Mouse (Mus musculus): ENCODE measurements around the gene Ttc21a. TPM values are rescaled to one million over a fixed set of nuclear protein-coding genes. Genes with fewer than 3 reads are reported as not detected.

The Ttc21a gene
- polyA plus RNA-seq, 1 experiment = 11.4 TPM

- no peak for DNase-seq
- 44% methylated on average over 14 of the region's 14 CpGs for WGBS
- peaks cover 17% of the 10 kb centered on the region for H3K4me1 ChIP-seq (ENCODE audit: control insufficient read depth, insufficient read depth, low read length)
- H3K4me3 ChIP-seq (replicated peaks; ENCODE audit: extremely low read depth, low read depth, low read length) = peak within 1 kb of the TSS; percentile 99
- TF ChIP-seq CTCF (IDR thresholded peaks at IDR 0.05; ENCODE audit: insufficient read depth, low read length) (no peak), POLR2A (IDR thresholded peaks at IDR 0.05; ENCODE audit: borderline replicate concordance, extremely low read depth, low read depth, low read length) (no peak)
Measured at GRCm38 (mm10) chr9:119984536-119985011, 47.2 kb downstream of the Ttc21a start, which contains the start of gene Csrnp1. Gene Csrnp1 (minus strand): TSS chr9:119984658.

- DNase-seq = no peak
- peaks cover 7% of the 10 kb centered on the region for H3K4me1 ChIP-seq (ENCODE audit: control insufficient read depth, insufficient read depth, low read length)
- 81% methylated on average over 10 of the region's 10 CpGs for WGBS
- H3K4me3 ChIP-seq (replicated peaks; ENCODE audit: extremely low read depth, low read depth, low read length) = no peak overlapping the region
- TF ChIP-seq POLR2A (IDR thresholded peaks at IDR 0.05; ENCODE audit: borderline replicate concordance, extremely low read depth, low read depth, low read length) (no peak), CTCF (IDR thresholded peaks at IDR 0.05; ENCODE audit: insufficient read depth, low read length) (no peak)
Measured at GRCm38 (mm10) chr9:119985881-119986574, 48.6 kb downstream of the Ttc21a start.

DNA sequence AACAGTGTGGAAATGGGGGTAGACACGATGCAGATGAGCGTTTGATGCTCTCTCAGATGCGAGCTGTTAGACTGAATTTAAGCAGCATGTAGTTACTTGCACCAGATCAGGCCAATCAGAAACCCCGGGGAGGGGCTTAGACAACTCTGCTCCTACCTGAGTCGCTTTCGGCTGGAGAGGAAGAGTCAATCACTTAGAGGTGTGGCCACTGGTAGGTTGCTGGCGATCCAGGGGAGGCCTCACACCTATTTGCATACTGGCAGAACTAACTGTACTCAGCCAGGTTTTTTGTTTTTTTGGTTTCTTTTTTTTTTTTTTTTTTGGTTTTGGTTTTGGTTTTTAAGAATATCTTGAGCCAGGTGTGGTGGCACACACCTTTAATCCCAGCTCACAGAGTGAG, 50.9 kb downstream of the Ttc21a start:
- TF ChIP-seq POLR2A (IDR thresholded peaks at IDR 0.05; ENCODE audit: borderline replicate concordance, extremely low read depth, low read depth, low read length) (no peak), CTCF (IDR thresholded peaks at IDR 0.05; ENCODE audit: insufficient read depth, low read length) (no peak)
- 61% methylated on average over 7 of the region's 7 CpGs for WGBS
- no peak overlapping the region for H3K4me3 ChIP-seq (replicated peaks; ENCODE audit: extremely low read depth, low read depth, low read length)
- DNase-seq = no peak
- peaks cover 2% of the 10 kb centered on the region; the same call in 1 of the 2 replicates for H3K4me1 ChIP-seq (ENCODE audit: control insufficient read depth, insufficient read depth, low read length)

- no peak for TF ChIP-seq CTCF (IDR thresholded peaks at IDR 0.05; ENCODE audit: insufficient read depth, low read length)
- TF ChIP-seq POLR2A (IDR thresholded peaks at IDR 0.05; ENCODE audit: borderline replicate concordance, extremely low read depth, low read depth, low read length) = no peak
- WGBS = 58% methylated on average over 5 of the region's 5 CpGs
- no peak for DNase-seq
- H3K4me3 ChIP-seq (replicated peaks; ENCODE audit: extremely low read depth, low read depth, low read length) = no peak overlapping the region
- no peaks in the 10 kb centered on the region for H3K4me1 ChIP-seq (ENCODE audit: control insufficient read depth, insufficient read depth, low read length)
Measured at GRCm38 (mm10) chr9:119991310-119991709, 53.9 kb downstream of the Ttc21a start.

DNA sequence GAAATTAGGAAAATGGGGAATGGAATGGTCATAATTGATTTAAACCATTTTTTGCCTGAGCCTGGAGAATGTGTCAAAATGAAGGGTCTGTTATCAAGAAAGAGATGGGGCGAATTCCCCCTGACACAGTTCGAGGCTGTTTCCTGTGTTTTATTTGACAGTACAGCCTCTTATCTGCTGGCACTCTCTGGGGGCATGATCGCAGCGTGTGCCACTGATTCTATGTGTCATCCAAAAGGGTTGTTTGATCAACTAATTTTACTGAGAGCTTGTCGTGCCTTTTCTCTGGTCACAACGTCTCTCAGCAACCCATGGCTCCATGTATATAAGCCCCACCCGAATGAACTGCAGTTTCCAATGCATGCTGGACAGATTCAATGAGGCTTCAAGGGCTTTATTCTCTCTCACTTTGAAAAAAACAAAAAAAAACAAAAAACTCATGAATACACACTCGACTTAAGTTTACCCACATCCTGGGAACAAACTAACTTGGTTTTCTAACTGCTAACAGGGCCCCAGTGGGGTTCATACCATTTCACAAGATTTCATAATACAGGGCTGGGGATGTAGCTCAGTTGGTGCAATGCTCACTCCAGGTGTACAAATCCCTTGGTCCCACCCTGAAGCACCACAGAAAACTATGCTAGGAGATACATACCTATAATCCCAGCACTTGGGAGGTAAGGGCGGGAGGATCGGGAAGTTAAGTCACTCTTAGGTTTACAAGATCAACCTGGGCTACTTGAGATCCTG, 55.9 kb downstream of the Ttc21a start:
- WGBS = 63% methylated on average over 10 of the region's 10 CpGs
- H3K4me1 ChIP-seq (ENCODE audit: control insufficient read depth, insufficient read depth, low read length) = no peaks in the 10 kb centered on the region

GRCm38 (mm10) chr9:119994207-119994606, 56.8 kb downstream of the Ttc21a start:
- 56% methylated on average over 7 of the region's 7 CpGs for WGBS
- DNase-seq = no peak
- TF ChIP-seq CTCF (IDR thresholded peaks at IDR 0.05; ENCODE audit: insufficient read depth, low read length) (no peak), POLR2A (IDR thresholded peaks at IDR 0.05; ENCODE audit: borderline replicate concordance, extremely low read depth, low read depth, low read length) (no peak)
- Histone ChIP-seq H3K4me3 (replicated peaks; ENCODE audit: extremely low read depth, low read depth, low read length) (no peak overlapping the region), H3K4me1 (ENCODE audit: control insufficient read depth, insufficient read depth, low read length) (no peaks in the 10 kb centered on the region)

More for the DNA sequence above, 55.9 kb downstream of the Ttc21a start:
- DNase-seq = no peak
- no peak for TF ChIP-seq POLR2A (IDR thresholded peaks at IDR 0.05; ENCODE audit: borderline replicate concordance, extremely low read depth, low read depth, low read length)
- H3K4me3 ChIP-seq (replicated peaks; ENCODE audit: extremely low read depth, low read depth, low read length) = no peak overlapping the region

DNA sequence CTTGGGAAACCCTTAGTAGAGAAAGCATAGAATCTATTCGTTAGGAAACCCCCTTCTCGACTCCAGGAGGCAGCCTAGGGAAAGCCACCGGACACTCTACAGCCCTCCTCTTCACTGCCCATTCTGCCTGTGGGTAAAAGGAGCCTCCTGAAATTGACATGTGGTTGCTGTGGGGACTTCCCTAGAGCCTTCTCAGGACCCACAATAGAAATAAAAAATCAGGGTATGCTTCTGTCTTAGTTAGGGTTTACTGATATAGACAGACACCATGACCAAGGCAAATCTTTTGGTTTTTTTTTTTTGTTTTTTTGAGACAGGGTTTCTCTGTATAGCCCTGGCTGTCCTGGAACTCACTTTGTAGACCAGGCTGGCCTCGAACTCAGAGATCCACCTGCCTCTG, 58.7 kb downstream of the Ttc21a start:
- DNase-seq = no peak
- Histone ChIP-seq H3K4me1 (ENCODE audit: control insufficient read depth, insufficient read depth, low read length) (0 out of 2 replicates have a peak, but pooled peaks cover 3% of the 10 kb centered on the region), H3K4me3 (replicated peaks; ENCODE audit: extremely low read depth, low read depth, low read length) (no peak overlapping the region)
- WGBS = 78% methylated on average over 4 of the region's 4 CpGs
- TF ChIP-seq CTCF (IDR thresholded peaks at IDR 0.05; ENCODE audit: insufficient read depth, low read length) (no peak), POLR2A (IDR thresholded peaks at IDR 0.05; ENCODE audit: borderline replicate concordance, extremely low read depth, low read depth, low read length) (no peak)

GRCm38 (mm10) chr9:119998776-119999175, 61.4 kb downstream of the Ttc21a start:
- H3K4me3 ChIP-seq (replicated peaks; ENCODE audit: extremely low read depth, low read depth, low read length) = no peak overlapping the region
- 89% methylated on average over 1 of the region's 1 CpGs for WGBS
- DNase-seq = no peak
- H3K4me1 ChIP-seq (ENCODE audit: control insufficient read depth, insufficient read depth, low read length) = peaks cover 8% of the 10 kb centered on the region
- TF ChIP-seq CTCF (IDR thresholded peaks at IDR 0.05; ENCODE audit: insufficient read depth, low read length) (no peak), POLR2A (IDR thresholded peaks at IDR 0.05; ENCODE audit: borderline replicate concordance, extremely low read depth, low read depth, low read length) (no peak)

DNA sequence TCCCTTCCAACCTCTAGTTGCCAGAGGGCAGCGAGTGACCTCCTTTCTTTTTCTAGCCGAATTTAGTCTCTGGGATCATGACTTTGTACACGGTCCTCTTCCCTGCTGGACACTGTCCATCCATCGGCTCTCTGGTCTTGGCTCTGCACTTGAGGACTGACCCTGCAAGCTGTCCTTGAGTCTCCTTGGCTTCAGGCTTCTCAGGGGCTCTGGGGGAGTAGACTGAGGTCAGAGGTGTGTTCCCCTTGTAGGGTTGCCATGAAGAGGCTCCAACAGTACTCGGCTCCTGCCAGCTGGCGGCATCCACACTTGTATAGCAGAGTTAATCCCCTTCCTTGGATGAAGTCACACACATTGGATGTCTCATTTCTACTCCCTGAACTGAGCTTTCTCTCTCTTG, 62.2 kb downstream of the Ttc21a start:
- no peak for TF ChIP-seq POLR2A (IDR thresholded peaks at IDR 0.05; ENCODE audit: borderline replicate concordance, extremely low read depth, low read depth, low read length)
- no peak for TF ChIP-seq CTCF (IDR thresholded peaks at IDR 0.05; ENCODE audit: insufficient read depth, low read length)
- H3K4me3 ChIP-seq (replicated peaks; ENCODE audit: extremely low read depth, low read depth, low read length) = no peak overlapping the region
- H3K4me1 ChIP-seq (ENCODE audit: control insufficient read depth, insufficient read depth, low read length) = peaks cover 8% of the 10 kb centered on the region
- DNase-seq = no peak
- 62% methylated on average over 6 of the region's 6 CpGs for WGBS
